Mouse (Mus musculus) hindlimb bud, embryonic 11.5 days (tissue): Measurements from ENCODE around the gene Lfng.
A peak's percentile ranks its signal among the peaks of the same experiment; 100 is the strongest.

Experiments
- DNase-seq: peaks from one replicate; pipeline ENCODE4 v3.0.0-alpha.2; 2012; ENCODE audit warnings: low read depth, low spot score; ENCODE audit errors: extremely low spot score

The Lfng gene

DNA sequence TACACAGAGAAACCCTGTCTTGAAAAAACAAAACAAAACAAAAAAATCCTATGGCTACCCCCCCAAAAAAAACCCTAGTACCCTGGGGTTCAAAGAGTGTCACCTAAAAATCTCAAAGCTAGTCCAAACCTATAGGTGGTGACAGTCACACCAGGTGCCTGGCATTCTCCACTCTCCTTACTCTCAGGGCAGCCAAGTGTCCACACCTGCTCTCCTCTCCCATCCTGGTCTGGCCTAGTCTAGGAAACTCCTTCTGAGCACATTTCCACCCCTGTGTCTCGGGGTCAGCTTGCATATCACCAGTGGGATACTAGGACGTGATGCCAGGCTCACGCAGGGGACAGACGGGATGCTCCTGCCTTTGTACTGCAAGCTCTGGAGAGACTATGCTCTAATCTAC, 32.2 kb downstream of the Lfng start:
- DNase-seq, result no peak

DNA sequence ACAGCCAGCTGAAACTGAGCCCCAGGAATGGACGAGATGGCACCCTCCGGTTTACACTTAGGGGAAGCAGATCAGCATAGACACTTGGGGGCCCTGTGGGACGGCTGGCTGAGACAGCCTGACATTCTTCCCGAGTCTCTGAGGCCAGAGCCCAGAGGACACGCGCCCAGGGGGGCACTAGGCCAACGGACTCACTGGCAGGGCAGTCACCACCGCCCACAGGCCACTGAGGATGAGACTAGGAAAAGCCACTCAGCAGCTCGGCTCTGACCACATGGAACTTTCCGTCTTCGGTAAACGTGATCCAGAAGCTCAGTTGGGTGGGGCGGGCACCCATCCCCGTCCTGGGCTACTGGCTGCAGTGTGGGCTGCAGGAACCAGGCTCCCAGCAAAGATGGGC, 32.8 kb downstream of the Lfng start:
- no peak for DNase-seq

DNA sequence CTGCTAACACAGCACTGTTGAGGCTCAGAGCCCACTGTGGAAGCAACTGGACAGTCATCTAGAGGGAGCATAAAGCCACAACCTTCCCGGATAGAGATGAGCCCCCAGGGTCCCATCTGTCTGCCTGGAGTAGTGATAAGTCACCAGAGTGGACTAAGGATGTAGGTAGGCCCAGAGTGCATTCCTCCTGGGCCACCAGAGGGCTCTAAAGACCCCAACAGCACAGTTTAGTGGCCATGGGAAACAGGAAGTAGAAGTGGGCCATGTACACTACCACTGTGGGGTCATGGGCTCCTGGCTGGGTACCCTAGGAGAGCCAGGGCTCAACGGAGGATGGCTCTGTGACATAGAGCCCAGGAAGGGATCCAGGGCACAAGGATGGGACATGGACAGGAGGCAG, 33.7 kb downstream of the Lfng start:
- no peak for DNase-seq

DNA sequence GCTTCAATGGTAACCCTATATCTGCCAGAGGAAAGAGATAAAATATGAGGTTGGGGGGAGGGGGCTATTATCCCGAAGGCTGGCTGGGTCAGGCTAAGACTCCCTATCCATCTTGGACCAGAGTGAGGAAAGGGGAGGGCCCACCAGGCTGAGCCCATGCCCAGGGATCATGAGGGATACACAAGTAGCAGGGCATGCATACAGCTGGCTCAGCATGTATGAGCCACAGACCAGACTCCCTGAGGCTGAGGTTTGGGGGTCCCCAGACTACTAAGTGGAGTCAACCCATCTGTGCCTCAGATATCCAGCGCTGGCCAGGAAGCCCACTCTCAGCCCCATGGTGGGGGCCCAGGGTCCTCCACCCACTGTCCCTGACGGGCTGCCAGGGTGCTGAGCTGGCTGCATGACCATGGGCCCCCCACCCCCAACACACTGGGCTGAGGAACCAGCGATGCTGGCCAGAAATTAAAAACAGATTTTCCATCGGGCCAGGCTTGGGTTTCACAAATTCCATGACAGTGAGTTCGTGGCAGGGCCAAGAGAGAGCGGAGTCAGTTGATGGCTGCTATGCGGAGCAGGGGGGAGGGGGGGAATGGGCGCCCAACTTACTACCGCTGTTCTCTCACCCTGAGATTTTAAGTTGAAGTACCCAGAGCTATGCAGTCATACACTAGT, 34.3 kb downstream of the Lfng start:
- no peak for DNase-seq

DNA sequence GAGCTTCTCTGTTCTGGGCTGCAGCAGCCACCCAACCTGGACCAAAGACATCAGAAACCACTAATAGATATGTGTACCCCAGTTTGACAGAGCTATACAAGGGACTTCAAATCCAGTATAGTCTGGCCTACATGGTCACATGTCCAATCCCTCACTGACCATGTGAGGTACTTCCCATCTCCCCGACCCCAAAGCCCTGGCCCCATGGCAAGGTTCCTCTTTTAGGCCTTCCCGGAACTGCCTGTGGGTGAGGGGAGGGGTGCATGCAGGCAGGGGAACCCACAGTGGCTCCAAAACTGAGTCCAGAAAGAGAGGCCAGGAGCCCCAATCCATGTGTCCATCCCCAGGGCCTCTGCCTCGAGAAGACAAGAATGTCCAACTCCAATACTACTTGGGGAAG, 35.0 kb downstream of the Lfng start:
- no peak for DNase-seq

- DNase-seq, result no peak
Observed at GRCm38 (mm10) chr5:140644263-140644662, 37.1 kb downstream of the Lfng start.

DNA sequence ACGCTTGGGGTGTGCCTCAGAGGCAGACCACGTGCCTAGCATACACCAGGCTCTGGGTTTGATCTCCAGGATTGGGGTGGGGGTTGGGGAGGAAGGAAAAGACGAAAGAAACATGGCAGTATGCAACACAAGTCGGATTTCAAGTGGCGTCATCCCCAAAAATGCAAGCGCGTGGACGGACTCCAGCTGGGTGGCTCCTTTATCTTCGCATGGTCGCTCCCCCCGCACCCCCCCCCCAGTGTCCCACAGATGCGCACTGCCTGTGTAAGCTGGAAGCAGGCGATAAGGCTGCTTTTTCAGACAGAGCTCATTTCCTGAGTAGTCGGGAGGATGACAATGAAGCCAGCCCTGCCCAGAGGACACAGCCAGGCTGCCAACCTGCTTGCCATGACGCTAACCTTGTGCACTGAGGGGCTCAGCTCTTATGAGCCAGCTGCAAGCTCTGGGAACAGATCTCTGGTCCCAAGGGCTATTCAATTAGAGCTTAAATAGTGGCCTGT, 37.6 kb downstream of the Lfng start:
- DNase-seq, result no peak

GRCm38 (mm10) chr5:140645454-140645853, 38.3 kb downstream of the Lfng start:
- no peak for DNase-seq

DNA sequence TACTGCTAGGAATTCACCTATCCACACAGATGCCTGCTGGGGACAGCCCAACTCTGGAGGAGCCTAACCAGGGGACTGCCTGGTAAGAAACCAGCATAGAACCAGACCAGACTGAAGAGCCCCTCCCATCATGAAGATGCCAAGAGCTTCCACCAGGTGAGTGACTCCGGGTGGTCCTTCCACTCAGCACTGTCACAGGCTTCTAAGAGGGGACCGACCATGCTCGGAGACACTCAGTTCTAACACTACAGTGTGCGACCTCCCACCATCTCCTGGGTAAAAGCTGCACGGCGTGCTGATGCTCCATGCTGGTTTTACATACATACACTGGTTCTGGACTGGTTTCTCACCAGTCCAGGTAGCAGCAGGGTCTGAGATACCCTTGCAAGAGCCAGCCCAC, 39.1 kb downstream of the Lfng start:
- DNase-seq, result no peak

- no peak for DNase-seq
Observed at GRCm38 (mm10) chr5:140647031-140647760, 40.1 kb downstream of the Lfng start.

- no peak for DNase-seq
Observed at GRCm38 (mm10) chr5:140647821-140648518, 40.9 kb downstream of the Lfng start.

- no peak for DNase-seq
Observed at GRCm38 (mm10) chr5:140648519-140649100, 41.5 kb downstream of the Lfng start, which contains the start of gene Ttyh3. Ttyh3 (minus strand) TSS chr5:140649031.

- DNase-seq, result peak; percentile 82
Observed at GRCm38 (mm10) chr5:140649101-140649667, 42.1 kb downstream of the Lfng start.

DNA sequence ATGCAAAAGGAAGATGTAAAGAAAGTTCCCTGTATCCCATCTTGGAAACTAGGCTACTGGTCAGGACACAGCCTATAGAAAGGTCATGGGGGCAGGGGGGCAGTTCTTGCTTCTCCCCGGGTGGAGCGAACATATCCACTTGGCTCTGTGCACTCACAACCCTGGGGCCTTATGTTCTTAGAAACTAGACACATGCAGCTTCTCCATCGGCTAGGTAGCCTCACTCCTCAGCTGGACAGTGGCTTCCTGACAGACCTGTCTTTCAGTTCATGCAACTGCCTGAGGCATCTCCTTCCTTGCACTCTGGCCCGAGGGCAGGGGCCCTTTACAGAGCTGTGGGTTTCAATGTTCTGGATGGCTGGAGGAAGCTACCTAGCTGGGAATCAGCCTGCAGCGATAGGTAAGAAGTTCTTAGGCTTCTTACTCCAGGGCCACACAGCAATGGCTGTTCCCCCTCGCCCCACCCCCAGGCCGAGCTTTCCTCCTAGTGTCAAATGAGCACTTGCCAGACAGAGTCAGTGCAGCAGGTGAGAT, 42.8 kb downstream of the Lfng start:
- no peak for DNase-seq

- DNase-seq, result no peak
Observed at GRCm38 (mm10) chr5:140651231-140651630, 44.1 kb downstream of the Lfng start.

- DNase-seq, result no peak
Observed at GRCm38 (mm10) chr5:140652587-140652986, 45.5 kb downstream of the Lfng start.

DNA sequence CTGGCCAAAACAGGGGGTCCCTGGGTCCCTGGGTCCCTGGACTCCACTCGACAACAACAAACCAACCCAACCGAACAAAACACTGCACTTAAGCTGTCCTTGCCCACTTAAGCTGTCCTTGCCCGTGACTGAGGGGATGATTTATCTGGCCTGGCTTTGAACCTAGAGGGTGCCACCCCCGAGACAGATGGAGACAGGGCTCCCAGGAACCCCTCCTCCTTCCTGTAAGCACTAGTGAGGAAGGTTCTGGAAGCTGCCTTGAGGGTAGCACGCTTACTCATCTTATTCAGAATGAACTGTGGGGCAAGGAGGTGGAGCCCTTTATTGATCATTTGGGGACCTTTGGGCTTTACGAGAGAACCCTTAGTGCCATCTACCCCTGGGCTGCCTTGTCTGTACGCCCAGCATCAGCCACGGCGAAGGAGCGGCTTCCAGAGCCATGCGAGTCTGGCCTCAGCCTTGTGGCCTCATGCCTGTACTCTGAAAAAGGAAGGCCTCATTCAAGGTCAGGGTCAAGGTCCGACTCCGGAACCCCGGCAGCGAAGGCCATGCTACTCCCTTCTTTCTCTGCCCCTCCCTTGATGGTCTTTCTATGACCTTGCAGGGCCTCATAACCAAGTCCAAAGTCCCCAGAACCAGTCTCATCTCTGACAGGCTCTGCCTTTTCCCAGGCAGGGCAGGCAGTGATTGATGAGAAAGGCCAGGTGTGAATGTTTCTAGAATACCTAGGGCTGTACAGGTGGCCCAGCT, 47.2 kb downstream of the Lfng start:
- DNase-seq, result no peak

GRCm38 (mm10) chr5:140659607-140660272, 52.6 kb downstream of the Lfng start:
- DNase-seq, result no peak

GRCm38 (mm10) chr5:140660398-140660797, 53.3 kb downstream of the Lfng start:
- no peak for DNase-seq

DNA sequence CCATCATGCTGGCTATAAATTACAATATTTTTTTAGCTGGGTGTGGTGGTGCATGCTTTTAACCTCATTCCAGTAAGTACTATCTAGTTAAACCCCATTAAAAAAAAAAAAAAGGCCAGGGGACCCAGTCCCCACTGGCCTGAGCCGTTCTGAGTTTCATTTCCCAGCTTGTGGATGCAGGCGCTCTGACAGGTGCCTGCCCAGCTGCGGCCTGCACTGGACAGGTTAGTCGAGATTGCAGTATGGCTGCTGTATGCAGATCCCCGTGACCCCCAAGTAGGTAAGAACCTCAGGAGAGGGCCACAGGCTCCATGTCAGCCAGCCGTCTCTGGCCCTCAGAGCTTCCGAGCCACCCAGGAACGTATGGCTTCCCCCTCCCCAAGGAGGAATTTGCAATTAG, 54.3 kb downstream of the Lfng start:
- no peak for DNase-seq
